Mouse (Mus musculus): ENCODE data around the gene Gm5678.
"Not testable (repeated sequence)": the region's sequence is repeated elsewhere in the genome, so short reads cannot be mapped to it uniquely, and the experiment has no call there.

Gene Gm5678

GRCm38 (mm10) chr16:93608731-93609130, 19.2 kb upstream of the Gm5678 start:
- peak; percentile 12 for DNase-seq (ENCODE audit: low spot score)

GRCm38 (mm10) chr16:93609796-93610195, 18.1 kb upstream of the Gm5678 start:
- DNase-seq (ENCODE audit: low spot score) = peak; percentile 8

GRCm38 (mm10) chr16:93610961-93611360, 16.9 kb upstream of the Gm5678 start:
- DNase-seq (ENCODE audit: low spot score) = peak; percentile 12

- peak; percentile 88 for DNase-seq (ENCODE audit: low spot score)
Observed at GRCm38 (mm10) chr16:93615118-93615870, 12.6 kb upstream of the Gm5678 start.

GRCm38 (mm10) chr16:93623759-93624158, 4.1 kb upstream of the Gm5678 start:
- DNase-seq (ENCODE audit: low spot score) = not testable (repeated sequence)

- DNase-seq (ENCODE audit: low spot score) = no peak
Observed at GRCm38 (mm10) chr16:93624671-93625070, 3.2 kb upstream of the Gm5678 start.

- peak; percentile 70 for DNase-seq (ENCODE audit: low spot score)
Observed at GRCm38 (mm10) chr16:93626745-93627144, 1.2 kb upstream of the Gm5678 start.

GRCm38 (mm10) chr16:93644006-93644405, 16.1 kb downstream of the Gm5678 start:
- DNase-seq (ENCODE audit: low spot score) = peak; percentile 92

GRCm38 (mm10) chr16:93648441-93649183, 20.7 kb downstream of the Gm5678 start:
- DNase-seq (ENCODE audit: low spot score) = peak; percentile 2

GRCm38 (mm10) chr16:93667976-93668375, 40.1 kb downstream of the Gm5678 start:
- DNase-seq (ENCODE audit: low spot score) = no peak

- DNase-seq (ENCODE audit: low spot score) = no peak
Observed at GRCm38 (mm10) chr16:93669521-93669920, 41.6 kb downstream of the Gm5678 start.

- DNase-seq (ENCODE audit: low spot score) = not testable (repeated sequence)
Observed at GRCm38 (mm10) chr16:93670466-93670865, 42.6 kb downstream of the Gm5678 start.

GRCm38 (mm10) chr16:93671064-93671463, 43.2 kb downstream of the Gm5678 start:
- no peak for DNase-seq (ENCODE audit: low spot score)

GRCm38 (mm10) chr16:93676376-93676775, 48.5 kb downstream of the Gm5678 start:
- DNase-seq (ENCODE audit: low spot score) = no peak

GRCm38 (mm10) chr16:93678206-93678605, 50.3 kb downstream of the Gm5678 start:
- no peak for DNase-seq (ENCODE audit: low spot score)

GRCm38 (mm10) chr16:93679165-93679564, 51.3 kb downstream of the Gm5678 start:
- DNase-seq (ENCODE audit: low spot score) = no peak
